Mouse (Mus musculus) midbrain, embryonic 14.5 days (tissue): ENCODE data around the gene Fam168b. TPM values are rescaled to one million over a fixed set of nuclear protein-coding genes. Genes with fewer than 3 reads are reported as not detected.

Experiments
- ATAC-seq: fragments of 200-750 bp; cut with Nextera tagmentation; 2 replicates; pipeline ENCODE4 v1.8.0; 2017; ENCODE audit warnings: moderate number of reproducible peaks, moderate library complexity; ENCODE audit not compliant: low FRiP score, low TSS enrichment
- DNase-seq: peaks from one replicate; pipeline ENCODE4 v3.0.0-alpha.2; 2015
- H3K27ac ChIP-seq: fragments of 300-500 bp; sonication (generic); replicated peaks from 2 replicates; pipeline ENCODE4 v1.5.1; 2014; ENCODE audit warnings: mild to moderate bottlenecking, low read depth, low read length, moderate library complexity
- H3K27me3 ChIP-seq: fragments of 300-500 bp; sonication (generic); 2 replicates; pipeline ENCODE4 v1.6.1; 2014; ENCODE audit warnings: low read length, control low read depth, mixed read lengths; ENCODE audit not compliant: control insufficient read depth, insufficient read depth
- H3K36me3 ChIP-seq: fragments of 300-500 bp; sonication (generic); 2 replicates; pipeline ENCODE4 v1.6.1; 2014; ENCODE audit warnings: low read length, control low read depth; ENCODE audit not compliant: control insufficient read depth, insufficient read depth
- H3K4me1 ChIP-seq: fragments of 300-500 bp; sonication (generic); 2 replicates; pipeline ENCODE4 v1.6.1; 2014; ENCODE audit warnings: mild to moderate bottlenecking, antibody characterized with exemption, low read length, control low read depth; ENCODE audit not compliant: control insufficient read depth, insufficient read depth
- H3K4me2 ChIP-seq: fragments of 300-500 bp; sonication (generic); 2 replicates; pipeline ENCODE4 v1.6.1; 2014; ENCODE audit warnings: mild to moderate bottlenecking, low read length, moderate library complexity
- H3K4me3 ChIP-seq: fragments of 300-500 bp; sonication (generic); replicated peaks from 2 replicates; pipeline ENCODE4 v1.5.1; 2014; ENCODE audit warnings: low read depth, low read length
- H3K9ac ChIP-seq: fragments of 300-500 bp; sonication (generic); replicated peaks from 2 replicates; pipeline ENCODE4 v1.6.1; 2014; ENCODE audit warnings: mild to moderate bottlenecking, low read length, moderate library complexity
- H3K9me3 ChIP-seq: fragments of 300-500 bp; sonication (generic); 2 replicates; pipeline ENCODE4 v1.6.1; 2016; ENCODE audit warnings: low read length, control low read depth, mixed read lengths; ENCODE audit not compliant: control insufficient read depth
- WGBS: fragments of 180-500 bp; shearing (Covaris S2); extraction: QIAGEN DNeasy Blood & Tissue Kit; methylation state at CpG from one replicate; pipeline ENCODE4 v1.1.7; 2014; 5-methylcytosine and 5-hydroxymethylcytosine counted together
- polyA plus RNA-seq: library from polyadenylated mRNA; unstranded; fragments of >200 nt; fragmentation: Nextera tagmentation; extraction: Ambion mirVana; gene quantifications from 2 replicates; pipeline ENCODE4 v1.2.1, GENCODE M21; 2014

The Fam168b gene
- polyA plus RNA-seq, 1 experiment from 2014 or later = 131 TPM

DNA sequence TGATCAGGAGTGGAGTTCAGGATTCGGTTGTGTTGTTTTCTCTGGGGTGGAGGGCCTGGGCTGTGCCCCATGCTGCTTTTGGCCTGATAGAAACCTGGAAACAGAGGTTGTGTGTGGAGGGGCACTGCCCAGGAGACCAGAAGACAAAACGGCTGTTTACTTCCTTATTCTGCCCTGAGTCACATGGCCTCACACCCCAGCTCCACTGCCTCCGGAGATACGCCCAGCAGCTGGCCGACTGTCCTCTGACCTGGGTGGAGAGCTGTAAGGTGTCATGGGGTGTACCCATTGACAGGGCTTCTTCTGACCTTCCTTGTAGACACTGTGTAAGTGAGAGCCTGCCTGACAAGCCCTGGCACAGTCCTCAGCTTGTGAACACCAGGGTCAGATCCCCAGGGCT, 15.8 kb upstream of the Fam168b start:
- Histone ChIP-seq H3K4me1 (no peaks in the 10 kb centered on the region), H3K36me3 (peaks cover 19% of the 10 kb centered on the region), H3K9ac (no peak overlapping the region), H3K27me3 (no peaks in the 10 kb centered on the region), H3K4me3 (no peak overlapping the region), H3K27ac (no peak overlapping the region), H3K4me2 (no peak overlapping the region), H3K9me3 (no peaks in the 10 kb centered on the region)
- no peak for ATAC-seq
- DNase-seq = no peak
- WGBS = 87% methylated on average over 5 of the region's 5 CpGs

DNA sequence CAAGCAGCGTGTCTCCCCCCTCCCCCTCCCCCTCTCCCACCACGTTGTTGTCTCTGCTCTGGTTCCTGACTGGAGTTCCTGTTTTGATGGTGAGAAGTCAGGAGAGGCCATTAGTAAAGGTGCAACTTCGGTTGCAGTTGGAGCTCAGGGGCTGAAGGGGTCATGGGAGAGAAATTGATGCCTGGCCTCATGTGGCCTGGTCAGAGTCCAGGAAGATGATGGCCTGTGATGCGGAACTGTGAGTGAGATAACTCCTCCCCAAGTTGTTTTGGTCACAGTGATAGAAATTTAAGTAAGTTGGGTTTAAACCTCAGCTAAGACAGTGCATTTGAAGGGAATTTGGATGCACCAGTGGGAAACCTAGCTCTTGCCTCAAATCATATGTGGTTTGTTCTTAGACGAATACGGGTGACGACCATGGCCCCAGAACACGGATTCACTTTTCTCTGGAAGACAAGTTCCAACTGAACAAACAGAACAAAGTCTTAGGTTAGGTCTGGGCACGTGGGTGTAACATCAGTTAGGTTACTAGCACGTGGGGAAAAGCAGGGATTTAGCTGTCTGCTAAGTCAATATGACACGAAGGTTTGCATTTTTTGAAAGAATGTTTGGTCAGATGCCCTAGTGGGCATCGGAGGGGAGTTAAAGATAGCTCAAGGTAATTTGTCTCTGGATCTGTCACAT, 12.3 kb upstream of the Fam168b start:
- no peaks in the 10 kb centered on the region for H3K27me3 ChIP-seq
- no peak overlapping the region for H3K27ac ChIP-seq
- no peak overlapping the region for H3K4me3 ChIP-seq
- H3K9ac ChIP-seq = no peak overlapping the region
- H3K4me1 ChIP-seq = peaks cover 21% of the 10 kb centered on the region
- H3K4me2 ChIP-seq = no peak overlapping the region
- DNase-seq (no peak), ATAC-seq (no peak)
- no peaks in the 10 kb centered on the region for H3K36me3 ChIP-seq
- no peaks in the 10 kb centered on the region for H3K9me3 ChIP-seq
- 83% methylated on average over 12 of the region's 12 CpGs for WGBS

DNA sequence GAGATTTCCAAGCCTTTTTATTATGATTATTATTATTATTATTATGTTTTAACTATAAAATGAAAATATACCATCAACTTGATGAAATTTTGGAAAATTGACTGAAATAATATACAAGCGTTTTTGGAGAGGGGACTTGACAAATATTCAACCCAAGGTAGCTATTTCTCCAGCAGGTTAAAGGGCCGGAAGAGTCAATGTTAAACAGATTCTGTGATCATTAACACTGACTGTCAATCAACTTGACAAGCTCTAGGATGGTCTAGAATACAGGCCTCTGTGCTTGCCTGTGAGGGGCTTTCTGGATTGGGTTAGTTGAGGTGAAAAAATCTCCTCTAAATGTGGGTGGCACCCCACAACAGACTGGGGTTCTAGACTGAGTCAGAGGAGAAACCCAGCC, 10.9 kb upstream of the Fam168b start:
- Histone ChIP-seq H3K9ac (no peak overlapping the region), H3K4me3 (no peak overlapping the region), H3K9me3 (no peaks in the 10 kb centered on the region), H3K27ac (no peak overlapping the region), H3K36me3 (no peaks in the 10 kb centered on the region), H3K4me1 (peaks cover 26% of the 10 kb centered on the region), H3K4me2 (no peak overlapping the region), H3K27me3 (no peaks in the 10 kb centered on the region)
- WGBS = 92% methylated on average over 2 of the region's 2 CpGs
- ATAC-seq (no peak), DNase-seq (no peak)

DNA sequence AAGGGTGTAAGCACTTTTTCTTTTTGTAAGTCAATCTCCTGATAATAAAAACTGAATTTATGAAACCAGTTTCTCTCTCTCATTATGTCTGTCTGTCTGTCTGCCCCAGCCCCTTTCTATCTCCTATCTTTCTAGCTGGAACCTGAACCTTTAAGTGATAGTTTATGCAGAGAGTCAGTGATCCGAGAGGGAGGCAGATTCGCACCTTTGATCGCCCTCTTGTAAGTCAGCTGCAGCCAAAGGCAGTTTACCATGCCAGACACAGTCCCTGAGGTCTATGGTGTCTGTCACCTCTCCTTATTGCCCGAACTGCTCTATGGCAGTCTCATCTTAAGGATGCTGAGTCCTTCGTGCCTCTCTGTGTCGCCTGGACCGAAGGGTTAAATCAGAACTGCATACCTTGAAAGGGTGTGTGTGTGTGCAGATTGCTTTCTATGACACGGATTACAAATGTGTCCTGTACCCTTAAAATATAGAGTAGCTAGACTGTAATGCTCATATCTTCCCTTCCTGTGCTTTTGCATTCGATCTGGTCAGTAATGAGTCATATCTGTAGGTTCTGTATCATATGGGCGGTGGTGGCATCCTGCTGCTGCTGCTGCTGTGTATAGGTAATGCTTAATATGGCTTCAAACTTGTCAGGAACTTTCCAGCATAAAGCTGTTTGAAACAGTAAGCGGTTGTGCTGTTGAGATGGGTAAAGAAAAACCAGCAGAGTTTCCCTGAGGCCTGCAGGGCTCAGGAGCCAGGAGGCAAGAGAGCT, 9.4 kb upstream of the Fam168b start:
- 84% methylated on average over 11 of the region's 11 CpGs for WGBS
- Histone ChIP-seq H3K4me2 (peak overlapping the region; percentile 32), H3K36me3 (no peaks in the 10 kb centered on the region), H3K9ac (0 out of 2 replicates have a peak overlapping the region, but pooled peaks have one; percentile 20), H3K27me3 (no peaks in the 10 kb centered on the region), H3K4me3 (no peak overlapping the region), H3K27ac (no peak overlapping the region), H3K9me3 (no peaks in the 10 kb centered on the region), H3K4me1 (peaks cover 26% of the 10 kb centered on the region)
- ATAC-seq (no peak), DNase-seq (no peak)

DNA sequence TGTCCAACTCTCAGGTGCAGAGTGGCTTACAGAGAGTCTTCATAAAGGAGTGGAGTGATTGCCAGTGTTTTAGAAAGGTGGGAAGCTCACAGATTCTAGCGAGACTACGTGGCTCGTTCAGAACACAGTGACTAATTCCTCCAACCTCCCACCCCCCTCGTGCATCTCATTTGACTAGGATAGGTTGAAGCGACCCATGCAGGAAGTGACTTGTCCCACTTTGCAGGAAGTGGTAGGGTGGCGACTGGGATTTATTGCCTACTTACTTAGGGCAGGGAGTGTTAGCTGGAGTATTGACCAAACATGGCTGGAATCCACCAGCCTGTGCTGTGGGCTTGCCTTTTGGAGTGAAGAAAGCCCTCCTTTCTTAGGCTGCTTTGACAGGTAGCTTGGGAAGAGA, 8.7 kb upstream of the Fam168b start:
- Histone ChIP-seq H3K27me3 (no peaks in the 10 kb centered on the region), H3K4me2 (peak overlapping the region; percentile 73), H3K27ac (no peak overlapping the region), H3K4me3 (no peak overlapping the region), H3K4me1 (peaks cover 26% of the 10 kb centered on the region), H3K9me3 (no peaks in the 10 kb centered on the region), H3K9ac (0 out of 2 replicates have a peak overlapping the region, but pooled peaks have one; percentile 20), H3K36me3 (no peaks in the 10 kb centered on the region)
- 72% methylated on average over 6 of the region's 6 CpGs for WGBS
- ATAC-seq (no peak), DNase-seq (no peak)

DNA sequence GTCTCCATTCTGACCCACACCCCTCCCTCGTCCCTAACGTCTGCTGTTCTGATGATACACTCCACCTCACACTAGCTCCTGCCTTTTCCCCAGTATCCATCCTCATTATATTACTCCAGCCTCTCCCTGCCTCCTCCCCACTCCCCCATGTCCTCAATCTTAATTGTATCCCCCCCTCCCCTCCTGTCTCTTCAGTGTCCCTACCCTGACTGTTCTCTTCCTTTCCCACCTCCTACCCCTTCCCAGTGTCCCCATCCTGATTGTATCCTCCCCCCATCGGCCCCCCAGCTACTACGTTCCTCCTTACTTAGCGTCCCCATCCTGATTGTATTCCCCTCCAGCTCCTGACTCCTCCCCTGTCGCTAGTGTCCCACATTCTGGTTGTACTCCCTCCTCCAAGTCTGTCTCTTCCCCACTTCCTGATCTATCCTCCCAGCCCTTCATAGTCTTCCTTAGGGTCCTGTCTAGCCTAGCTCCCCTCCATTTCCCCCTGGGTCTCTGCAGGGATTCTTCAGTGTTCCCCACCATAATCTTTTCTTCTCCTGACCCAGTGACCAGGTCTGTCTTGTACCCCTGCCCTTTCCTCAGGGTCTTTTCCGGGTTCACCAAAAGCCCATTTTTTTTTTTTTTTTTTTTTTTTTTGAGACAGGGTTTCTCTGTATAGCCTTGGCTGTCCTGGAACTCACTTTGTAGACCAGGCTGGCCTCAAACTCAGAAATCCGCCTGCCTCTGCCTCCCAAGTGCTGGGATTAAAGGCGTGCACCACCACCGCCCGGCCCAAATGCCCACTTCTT, 7.7 kb upstream of the Fam168b start:
- 44% methylated on average over 11 of the region's 11 CpGs for WGBS

DNA sequence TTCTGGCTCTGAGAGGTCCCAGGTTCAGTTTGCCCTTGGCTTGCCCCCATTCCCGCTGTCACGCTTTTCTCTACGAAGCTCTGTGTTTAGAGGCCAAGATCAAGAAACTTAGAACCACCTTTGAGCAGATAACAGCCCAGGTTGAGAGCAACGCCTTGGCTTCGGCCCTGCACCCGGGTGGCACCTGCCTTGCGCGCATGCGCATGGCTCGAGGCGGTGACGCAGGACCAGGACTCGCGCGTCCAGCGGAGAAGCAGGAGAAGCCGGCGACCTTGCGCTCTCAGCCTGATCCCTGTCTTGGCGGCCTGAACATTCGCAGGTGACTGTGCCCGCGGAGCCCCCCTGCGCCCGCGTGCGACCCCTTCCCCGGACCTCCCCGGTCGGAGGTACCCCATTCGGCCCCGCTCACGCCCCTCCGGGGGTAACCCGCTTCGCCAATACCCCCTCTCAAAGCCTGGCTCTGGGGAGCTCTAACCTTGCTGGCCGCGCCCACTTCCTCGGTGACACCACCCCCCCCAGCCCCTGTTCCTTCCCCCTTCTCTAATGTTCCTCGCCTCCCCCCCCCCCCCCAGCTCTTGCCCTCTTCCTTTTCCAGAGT, 7.0 kb upstream of the Fam168b start, which contains the start of gene Plekhb2:
Gene Plekhb2 (plus strand): TSS at position 232 of the 598 bp plus-strand sequence.
- Histone ChIP-seq H3K9ac (peak within 1 kb of the TSS; percentile 91), H3K27me3 (no peaks in the 10 kb centered on the region), H3K4me2 (peak within 1 kb of the TSS; percentile 73), H3K4me3 (peak within 1 kb of the TSS; percentile 70), H3K27ac (peak within 1 kb of the TSS; percentile 76), H3K4me1 (peaks cover 26% of the 10 kb centered on the region), H3K9me3 (no peaks in the 10 kb centered on the region), H3K36me3 (no peaks in the 10 kb centered on the region)
- DNase-seq = peak; percentile 95
- WGBS = 1% methylated on average over 39 of the region's 40 CpGs
- ATAC-seq = peak; percentile 87

More for the DNA sequence above, 7.7 kb upstream of the Fam168b start:
- Histone ChIP-seq H3K4me1 (peaks cover 26% of the 10 kb centered on the region), H3K4me2 (peak overlapping the region; percentile 73), H3K36me3 (no peaks in the 10 kb centered on the region), H3K4me3 (peak overlapping the region; percentile 70), H3K9me3 (no peaks in the 10 kb centered on the region), H3K27ac (peak overlapping the region; percentile 76), H3K9ac (peak overlapping the region; percentile 91), H3K27me3 (no peaks in the 10 kb centered on the region)
- peak; percentile 36 for DNase-seq
- peak; percentile 57; the same call in 1 of the 2 replicates for ATAC-seq

DNA sequence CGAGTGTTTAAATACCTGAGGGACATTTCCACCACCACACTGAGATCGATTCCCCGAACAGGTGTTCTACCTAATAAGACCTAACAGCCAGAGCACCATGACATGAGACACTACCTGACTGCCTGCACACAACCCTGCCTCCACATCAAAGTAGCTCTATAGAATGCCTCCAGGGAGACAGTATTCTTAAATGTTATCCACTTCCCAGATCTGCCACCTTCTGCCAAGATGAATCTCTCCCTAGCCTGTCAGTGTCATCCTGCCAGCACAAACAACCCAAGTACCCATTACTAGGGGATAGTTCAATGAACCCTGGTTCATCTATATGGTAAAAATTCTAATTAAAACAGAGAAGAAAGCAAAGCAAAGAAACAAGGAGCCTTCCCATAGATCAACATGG, 4.2 kb upstream of the Fam168b start:
- no peak overlapping the region for H3K27ac ChIP-seq
- no peaks in the 10 kb centered on the region for H3K27me3 ChIP-seq
- no peak overlapping the region for H3K9ac ChIP-seq
- H3K36me3 ChIP-seq = no peaks in the 10 kb centered on the region
- whole genome bisulfite sequencing = 88% methylated on average over 3 of the region's 3 CpGs
- no peak overlapping the region for H3K4me3 ChIP-seq
- ATAC-seq (no peak), DNase-seq (no peak)
- no peaks in the 10 kb centered on the region for H3K9me3 ChIP-seq
- peaks cover 20% of the 10 kb centered on the region for H3K4me1 ChIP-seq
- no peak overlapping the region for H3K4me2 ChIP-seq
